Mouse (Mus musculus) kidney, adult 2 months (tissue): ENCODE results near the gene Chst11.

Experiments
- CTCF ChIP-seq: fragments of 200-500 bp; conservative IDR thresholded peaks from 2 replicates; pipeline ENCODE4 v1.5.1; 2011; ENCODE audit warnings: low read depth, mild to moderate bottlenecking, control low read depth, low read length, moderate library complexity, mixed read lengths; ENCODE audit not compliant: insufficient read depth, insufficient read length
- POLR2A ChIP-seq: fragments of 200-500 bp; IDR thresholded peaks from one replicate; pipeline ENCODE4 v1.6.1; 2011; ENCODE audit warnings: low read depth, low read length, control low read depth

DNA sequence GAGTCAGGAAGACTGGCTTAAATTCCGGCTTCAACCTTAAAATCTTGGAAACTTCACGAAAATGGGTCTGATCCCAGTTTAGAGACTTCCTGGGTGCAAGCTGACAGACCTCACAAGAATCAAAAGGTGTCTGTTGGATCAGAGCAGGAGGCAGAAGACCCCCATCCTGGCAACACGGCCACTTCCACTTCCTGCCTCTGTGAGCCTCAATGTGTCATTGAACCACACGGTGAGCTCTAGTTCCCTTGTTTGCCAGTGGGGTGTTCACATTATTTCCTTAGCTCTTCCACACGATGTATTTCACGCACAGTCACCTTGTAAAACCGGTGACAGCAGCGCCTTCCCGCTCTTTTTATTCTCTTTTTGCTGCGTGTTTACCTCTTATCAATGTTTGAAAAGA is 54.1 kb downstream of the Chst11 start:
- TF ChIP-seq POLR2A (no peak), CTCF (no peak)
